In genomic region chr8:124964966-124965365, GRCm38 (mm10) we compare ENCODE assay signal across 24 mouse cellular contexts.
"Had no signal": no experiment of that assay in that cellular context is flagged by ENCODE, and none has a peak within 500 bp of the region (broad histone marks: within the 10 kb centered on the region; RNA-seq: fewer than 3 reads in every experiment).

No protein-coding gene starts in this region.

- H3K27ac ChIP-seq: hindbrain, postnatal 0 days; kidney, postnatal 0 days; limb, embryonic 10.5 days; limb, embryonic 13.5 days; liver, embryonic 12.5 days; liver, embryonic 15.5 days; lung, embryonic 15.5 days; midbrain, embryonic 10.5 days; midbrain, embryonic 13.5 days; neural tube, embryonic 13.5 days; stomach, embryonic 15.5 days had no signal

- H3K9ac ChIP-seq: limb, embryonic 13.5 days; liver, embryonic 12.5 days; liver, embryonic 15.5 days; lung, embryonic 15.5 days; midbrain, embryonic 13.5 days; neural tube, embryonic 13.5 days; stomach, embryonic 15.5 days had no signal

- H3K4me2 ChIP-seq: limb, embryonic 13.5 days; liver, embryonic 12.5 days; liver, embryonic 15.5 days; lung, embryonic 15.5 days; midbrain, embryonic 13.5 days; neural tube, embryonic 13.5 days; stomach, embryonic 15.5 days had no signal

- ATAC-seq: hindbrain, postnatal 0 days; inflammation-experienced regulatory T-cells, adult 6 months; liver, embryonic 12.5 days; midbrain, embryonic 13.5 days; midbrain, embryonic 16.5 days had no signal

- H3K36me3 ChIP-seq: limb, embryonic 10.5 days; limb, embryonic 13.5 days; liver, embryonic 12.5 days; liver, embryonic 15.5 days; lung, embryonic 15.5 days; midbrain, embryonic 10.5 days; midbrain, embryonic 13.5 days; neural tube, embryonic 13.5 days; stomach, embryonic 15.5 days had no signal

- H3K4me3 ChIP-seq: limb, embryonic 10.5 days; limb, embryonic 13.5 days; liver, embryonic 12.5 days; liver, embryonic 15.5 days; lung, embryonic 15.5 days; megakaryocyte, embryonic 14.5 days; midbrain, embryonic 10.5 days; midbrain, embryonic 13.5 days; myocyte; neural tube, embryonic 13.5 days; stomach, embryonic 15.5 days had no signal

- H3K27me3 ChIP-seq: limb, embryonic 13.5 days; liver, embryonic 15.5 days; lung, embryonic 15.5 days; midbrain, embryonic 13.5 days; neural tube, embryonic 13.5 days; stomach, embryonic 15.5 days had no signal

- H3K9me3 ChIP-seq: limb, embryonic 10.5 days; limb, embryonic 13.5 days; liver, embryonic 12.5 days; liver, embryonic 15.5 days; lung, embryonic 15.5 days; midbrain, embryonic 10.5 days; midbrain, embryonic 13.5 days; neural tube, embryonic 13.5 days; stomach, embryonic 15.5 days had no signal

- DNase-seq: liver; lung, adult 18-20 months; lung, postnatal 10 days; lung, postnatal 36 days; retina, postnatal 1 day; right cerebral cortex, postnatal 25 days; spleen, adult 18-20 months; thymus, adult 18-20 months; thymus, postnatal 36 days had no signal

- H3K4me1 ChIP-seq: neural tube, embryonic 13.5 days had no signal
